Mouse (Mus musculus): ENCODE data around the gene Ptprn2. TPM values are rescaled to one million over a fixed set of nuclear protein-coding genes. Genes with fewer than 3 reads are reported as not detected.

Ptprn2 gene
- polyA plus RNA-seq, 1 experiment, result 0.22 TPM

DNA sequence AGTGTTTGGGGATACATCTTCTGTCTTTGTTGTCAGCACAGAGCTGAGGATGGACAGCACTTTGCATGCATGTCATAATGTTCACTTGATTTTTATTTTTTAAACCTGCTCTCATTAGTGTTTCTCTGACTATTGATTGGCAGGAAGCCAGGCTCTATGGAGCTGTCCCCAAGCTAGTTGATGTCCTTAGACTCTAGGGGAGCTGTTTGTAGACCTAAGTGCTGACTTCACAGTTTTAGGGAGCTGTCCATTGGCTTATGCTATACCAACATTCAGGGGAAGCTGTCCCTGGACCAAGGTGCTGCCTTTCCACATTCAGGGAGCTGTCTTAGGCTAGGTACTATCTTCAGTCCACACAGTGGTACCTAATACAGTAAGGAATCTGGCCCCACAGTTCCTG is 360.7 kb downstream of the Ptprn2 start:
- Histone ChIP-seq H3K4me3 (no peak overlapping the region), H3K4me2 (ENCODE audit: low read depth) (no peak overlapping the region), H3K79me2 (ENCODE audit: control insufficient read depth, insufficient read depth) (no peaks in the 10 kb centered on the region), H3K36me3 (ENCODE audit: control insufficient read depth, insufficient read depth) (no peaks in the 10 kb centered on the region), H3K27me3 (ENCODE audit: control insufficient read depth, insufficient read depth, insufficient read length) (no peaks in the 10 kb centered on the region), H3ac (ENCODE audit: control insufficient read depth, insufficient read length) (no peak overlapping the region)
- no peak for TF ChIP-seq E2F4 (IDR thresholded peaks at IDR 0.05; ENCODE audit: insufficient read depth)
- no peak for TF ChIP-seq SRF (IDR thresholded peaks at IDR 0.05; ENCODE audit: control insufficient read depth, insufficient read length, low read depth)
- no peak for TF ChIP-seq POLR2AphosphoS2 (IDR thresholded peaks at IDR 0.05; ENCODE audit: insufficient read length, low read depth)
- no peak for TF ChIP-seq POLR2A (IDR thresholded peaks at IDR 0.05; ENCODE audit: insufficient read length, low read depth)
- TF ChIP-seq USF1 (IDR thresholded peaks at IDR 0.05; ENCODE audit: low read depth), result no peak
- TF ChIP-seq TCF3 (IDR thresholded peaks at IDR 0.05; ENCODE audit: insufficient read length, low read depth), result no peak
- no peak for TF ChIP-seq TCF12 (IDR thresholded peaks at IDR 0.05; ENCODE audit: insufficient read depth, poor library complexity, severe bottlenecking)
- TF ChIP-seq REST (IDR thresholded peaks at IDR 0.05; ENCODE audit: insufficient read depth, insufficient read length), result no peak

DNA sequence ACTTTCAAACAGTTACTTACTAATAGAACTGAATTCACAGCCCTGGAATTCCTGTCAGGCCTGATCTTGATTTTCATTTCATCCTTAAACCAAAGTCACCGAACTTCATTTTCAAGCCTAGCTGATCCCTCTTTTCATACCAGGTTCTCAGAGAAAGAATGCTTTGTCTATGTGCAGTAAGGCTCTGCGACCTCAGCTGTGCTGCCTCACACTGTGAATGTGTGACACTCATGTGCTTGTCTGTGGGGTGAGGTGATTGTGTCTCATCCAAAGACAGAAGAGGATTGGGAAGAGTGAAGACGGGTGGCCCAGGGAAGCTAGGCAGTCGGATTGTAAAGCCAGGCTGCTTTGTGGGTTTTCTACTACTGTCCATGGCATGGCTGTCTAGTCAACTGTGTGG is 361.5 kb downstream of the Ptprn2 start:
- Histone ChIP-seq H3K27me3 (ENCODE audit: control insufficient read depth, insufficient read depth, insufficient read length) (no peaks in the 10 kb centered on the region), H3K4me3 (no peak overlapping the region), H3ac (ENCODE audit: control insufficient read depth, insufficient read length) (no peak overlapping the region), H3K79me2 (ENCODE audit: control insufficient read depth, insufficient read depth) (no peaks in the 10 kb centered on the region), H3K36me3 (ENCODE audit: control insufficient read depth, insufficient read depth) (no peaks in the 10 kb centered on the region), H3K4me2 (ENCODE audit: low read depth) (no peak overlapping the region)
- TF ChIP-seq MAX (IDR thresholded peaks at IDR 0.05; ENCODE audit: low read depth) (no peak), TCF3 (IDR thresholded peaks at IDR 0.05; ENCODE audit: insufficient read length, low read depth) (no peak)

DNA sequence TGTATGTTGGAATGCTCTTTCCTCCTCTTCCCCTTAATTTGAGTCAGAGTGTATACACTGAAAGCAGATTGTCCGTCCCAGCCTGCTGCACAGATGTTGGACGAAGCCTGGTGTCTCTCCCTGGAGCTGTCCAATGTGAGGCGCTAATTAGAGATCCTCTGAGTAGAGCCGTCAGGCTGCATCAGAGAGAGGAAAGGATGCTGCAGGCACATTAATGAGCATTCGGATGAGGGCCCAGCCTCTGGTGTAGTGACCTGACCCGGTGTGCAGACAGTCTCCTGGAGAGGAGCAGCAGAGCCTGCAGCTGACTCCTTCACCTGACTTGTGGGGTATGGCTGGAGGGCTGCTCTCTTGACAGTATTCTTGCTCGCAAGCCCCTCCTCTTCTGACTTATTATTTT is 370.8 kb downstream of the Ptprn2 start:
- Histone ChIP-seq H3K27me3 (ENCODE audit: control insufficient read depth, insufficient read depth, insufficient read length) (no peaks in the 10 kb centered on the region), H3K4me3 (no peak overlapping the region), H3K79me2 (ENCODE audit: control insufficient read depth, insufficient read depth) (no peaks in the 10 kb centered on the region), H3ac (ENCODE audit: control insufficient read depth, insufficient read length) (no peak overlapping the region), H3K36me3 (ENCODE audit: control insufficient read depth, insufficient read depth) (no peaks in the 10 kb centered on the region), H3K4me2 (ENCODE audit: low read depth) (no peak overlapping the region)
- TF ChIP-seq POLR2AphosphoS2 (IDR thresholded peaks at IDR 0.05; ENCODE audit: insufficient read length, low read depth), result no peak
- TF ChIP-seq CEBPB (IDR thresholded peaks at IDR 0.05; ENCODE audit: insufficient read depth, poor library complexity, severe bottlenecking), result no peak
- TF ChIP-seq SRF (IDR thresholded peaks at IDR 0.05; ENCODE audit: control insufficient read depth, insufficient read length, low read depth), result no peak
- TF ChIP-seq MYOG (IDR thresholded peaks at IDR 0.05; ENCODE audit: control insufficient read depth in 1 of 3, insufficient read depth in 1 of 3, insufficient read length in 2 of 3, low read depth in 2 of 3), result no peak
- no peak for TF ChIP-seq MYOD1 (IDR thresholded peaks at IDR 0.05; ENCODE audit: control insufficient read depth in 1 of 3, insufficient read length in 2 of 3, low read depth in 2 of 3)
- no peak for TF ChIP-seq POLR2A (IDR thresholded peaks at IDR 0.05; ENCODE audit: insufficient read length, low read depth)
- TF ChIP-seq USF1 (IDR thresholded peaks at IDR 0.05; ENCODE audit: low read depth), result no peak
- no peak for TF ChIP-seq TCF3 (IDR thresholded peaks at IDR 0.05; ENCODE audit: insufficient read length, low read depth)
- TF ChIP-seq MAX (IDR thresholded peaks at IDR 0.05; ENCODE audit: low read depth), result no peak
- TF ChIP-seq E2F4 (IDR thresholded peaks at IDR 0.05; ENCODE audit: insufficient read depth), result no peak
- no peak for TF ChIP-seq REST (IDR thresholded peaks at IDR 0.05; ENCODE audit: insufficient read depth, insufficient read length)

DNA sequence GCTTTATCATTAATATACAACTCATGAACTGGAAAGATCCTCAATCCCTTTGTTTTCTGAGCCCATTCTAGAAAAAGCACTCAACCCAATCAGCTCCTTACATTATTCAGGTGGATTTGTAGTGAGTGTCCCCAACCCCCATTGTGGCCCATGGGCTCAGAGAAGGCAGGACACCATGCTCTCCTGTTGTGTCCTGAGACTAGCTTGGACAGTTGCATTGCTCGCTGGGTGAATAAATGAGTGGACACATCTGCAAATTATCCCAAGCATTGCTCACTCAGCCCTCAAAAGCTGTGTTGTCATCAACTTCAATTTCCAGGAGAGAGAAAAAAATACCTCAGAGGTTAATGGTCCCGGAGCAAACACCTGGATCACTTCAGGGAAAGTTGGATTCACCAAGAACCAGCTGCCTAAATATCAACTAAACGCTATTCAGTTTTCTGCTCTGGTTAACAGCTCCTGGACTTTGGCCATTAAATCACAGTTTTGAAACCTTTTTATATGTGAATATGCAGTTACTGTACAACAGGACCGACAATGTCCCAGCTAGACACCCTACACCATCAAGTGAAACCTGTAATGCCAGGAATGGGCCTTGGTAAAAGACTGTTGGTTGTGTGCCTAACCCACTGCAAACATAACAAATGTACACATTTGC is 376.0 kb downstream of the Ptprn2 start:
- TF ChIP-seq TCF3 (IDR thresholded peaks at IDR 0.05; ENCODE audit: insufficient read length, low read depth), result no peak
- no peak for TF ChIP-seq MYOD1 (IDR thresholded peaks at IDR 0.05; ENCODE audit: control insufficient read depth in 1 of 3, insufficient read length in 2 of 3, low read depth in 2 of 3)
- TF ChIP-seq MAX (IDR thresholded peaks at IDR 0.05; ENCODE audit: low read depth), result no peak
- no peak for TF ChIP-seq CEBPB (IDR thresholded peaks at IDR 0.05; ENCODE audit: insufficient read depth, poor library complexity, severe bottlenecking)
- no peak for TF ChIP-seq E2F4 (IDR thresholded peaks at IDR 0.05; ENCODE audit: insufficient read depth)
- TF ChIP-seq REST (IDR thresholded peaks at IDR 0.05; ENCODE audit: insufficient read depth, insufficient read length), result no peak
- TF ChIP-seq TCF12 (IDR thresholded peaks at IDR 0.05; ENCODE audit: insufficient read depth, poor library complexity, severe bottlenecking), result no peak
- no peak for TF ChIP-seq POLR2A (IDR thresholded peaks at IDR 0.05; ENCODE audit: insufficient read length, low read depth)
- TF ChIP-seq USF1 (IDR thresholded peaks at IDR 0.05; ENCODE audit: low read depth), result no peak
- no peaks in the 10 kb centered on the region for H3K36me3 ChIP-seq (ENCODE audit: control insufficient read depth, insufficient read depth)
- H3K27me3 ChIP-seq (ENCODE audit: control insufficient read depth, insufficient read depth, insufficient read length), result no peaks in the 10 kb centered on the region
- no peak overlapping the region for H3K4me2 ChIP-seq (ENCODE audit: low read depth)
- no peak overlapping the region for H3K4me3 ChIP-seq
- no peak overlapping the region for H3ac ChIP-seq (ENCODE audit: control insufficient read depth, insufficient read length)
- H3K79me2 ChIP-seq (ENCODE audit: control insufficient read depth, insufficient read depth), result no peaks in the 10 kb centered on the region

DNA sequence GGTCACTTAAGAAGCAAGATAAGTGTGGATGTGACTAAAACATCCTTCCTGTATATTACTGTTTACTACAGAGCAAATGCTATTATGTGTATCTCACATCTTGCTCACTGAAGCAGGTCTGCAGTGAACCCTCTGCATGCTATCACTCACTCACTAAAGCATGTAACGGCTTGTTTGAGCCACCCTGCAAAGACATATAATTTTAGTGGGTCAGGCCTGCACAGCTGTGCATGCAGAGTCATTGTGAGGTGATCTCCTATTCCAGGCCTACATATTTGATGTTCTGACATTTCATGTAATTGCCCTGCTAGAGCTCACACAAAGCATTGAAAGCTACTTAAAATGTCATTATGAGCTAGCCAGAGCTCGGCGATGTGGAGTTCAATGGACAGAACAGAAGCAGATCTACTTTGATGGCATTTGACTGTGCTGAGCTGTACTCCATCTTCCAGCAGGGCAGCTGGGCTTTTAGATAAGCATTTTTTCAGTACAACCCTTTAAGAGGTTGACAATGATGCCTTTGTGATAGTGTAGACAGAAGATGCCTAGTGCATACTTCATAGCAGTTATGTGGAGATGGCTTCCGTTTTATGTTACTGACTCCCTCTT is 377.9 kb downstream of the Ptprn2 start:
- no peaks in the 10 kb centered on the region for H3K79me2 ChIP-seq (ENCODE audit: control insufficient read depth, insufficient read depth)
- H3K4me3 ChIP-seq, result no peak overlapping the region
- H3ac ChIP-seq (ENCODE audit: control insufficient read depth, insufficient read length), result no peak overlapping the region
- no peak overlapping the region for H3K4me2 ChIP-seq (ENCODE audit: low read depth)
- TF ChIP-seq POLR2A (IDR thresholded peaks at IDR 0.05; ENCODE audit: insufficient read length, low read depth) (no peak), TCF12 (IDR thresholded peaks at IDR 0.05; ENCODE audit: insufficient read depth, poor library complexity, severe bottlenecking) (no peak), MYOD1 (IDR thresholded peaks at IDR 0.05; ENCODE audit: control insufficient read depth in 1 of 3, insufficient read length in 2 of 3, low read depth in 2 of 3) (no peak)
- no peaks in the 10 kb centered on the region for H3K36me3 ChIP-seq (ENCODE audit: control insufficient read depth, insufficient read depth)
- H3K27me3 ChIP-seq (ENCODE audit: control insufficient read depth, insufficient read depth, insufficient read length), result no peaks in the 10 kb centered on the region
